Mouse (Mus musculus) heart, embryonic 12.5 days (tissue): ENCODE data around the gene Jmjd6. TPM values are rescaled to one million over a fixed set of nuclear protein-coding genes. Genes with fewer than 3 reads are reported as not detected.
A peak's percentile ranks its signal among the peaks of the same experiment; 100 is the strongest.

ENCODE experiments used
- ATAC-seq: fragments of 200-750 bp; cut with Nextera tagmentation; 2 replicates; pipeline ENCODE4 v1.8.0; 2017; ENCODE audit warnings: moderate TSS enrichment, moderate library complexity; ENCODE audit not compliant: insufficient number of reproducible peaks, low FRiP score
- H3K27ac ChIP-seq: fragments of 300-500 bp; sonication (generic); 2 replicates; pipeline ENCODE4 v1.5.1; 2016; ENCODE audit warnings: mild to moderate bottlenecking, moderate library complexity; ENCODE audit not compliant: poor library complexity, severe bottlenecking
- H3K27me3 ChIP-seq: fragments of 300-500 bp; sonication (generic); replicated peaks from 2 replicates; pipeline ENCODE4 v1.6.1; 2016; ENCODE audit warnings: mild to moderate bottlenecking, moderate library complexity
- H3K36me3 ChIP-seq: fragments of 300-500 bp; sonication (generic); 2 replicates; pipeline ENCODE4 v1.6.1; 2016; ENCODE audit warnings: mild to moderate bottlenecking, moderate library complexity
- H3K4me1 ChIP-seq: fragments of 300-500 bp; sonication (generic); replicated peaks from 2 replicates; pipeline ENCODE4 v1.6.1; 2016; ENCODE audit warnings: mild to moderate bottlenecking
- H3K4me2 ChIP-seq: fragments of 300-500 bp; sonication (generic); 2 replicates; pipeline ENCODE4 v1.6.1; 2016; ENCODE audit warnings: mild to moderate bottlenecking, moderate library complexity
- H3K4me3 ChIP-seq: fragments of 300-500 bp; sonication (generic); 2 replicates; pipeline ENCODE4 v1.5.1; 2016; ENCODE audit warnings: mild to moderate bottlenecking
- H3K9ac ChIP-seq: fragments of 300-500 bp; sonication (generic); 2 replicates; pipeline ENCODE4 v1.6.1; 2016; ENCODE audit warnings: mild to moderate bottlenecking, moderate library complexity
- H3K9me3 ChIP-seq: fragments of 300-500 bp; sonication (generic); replicated peaks from 2 replicates; pipeline ENCODE4 v1.6.1; 2016; ENCODE audit warnings: mild to moderate bottlenecking, moderate library complexity
- WGBS: fragments of 180-500 bp; shearing (Covaris S2); methylation state at CpG from one replicate; pipeline ENCODE4 v1.1.7; 2016; 5-methylcytosine and 5-hydroxymethylcytosine counted together
- polyA plus RNA-seq: library from polyadenylated mRNA; unstranded; fragments of >200 nt; fragmentation: Nextera tagmentation; extraction: Ambion mirVana; gene quantifications from 2 replicates; pipeline ENCODE4 v1.2.1, GENCODE M21; 2016

Gene Jmjd6
- polyA plus RNA-seq, 1 experiment from 2014 or later: 76.9 TPM

DNA sequence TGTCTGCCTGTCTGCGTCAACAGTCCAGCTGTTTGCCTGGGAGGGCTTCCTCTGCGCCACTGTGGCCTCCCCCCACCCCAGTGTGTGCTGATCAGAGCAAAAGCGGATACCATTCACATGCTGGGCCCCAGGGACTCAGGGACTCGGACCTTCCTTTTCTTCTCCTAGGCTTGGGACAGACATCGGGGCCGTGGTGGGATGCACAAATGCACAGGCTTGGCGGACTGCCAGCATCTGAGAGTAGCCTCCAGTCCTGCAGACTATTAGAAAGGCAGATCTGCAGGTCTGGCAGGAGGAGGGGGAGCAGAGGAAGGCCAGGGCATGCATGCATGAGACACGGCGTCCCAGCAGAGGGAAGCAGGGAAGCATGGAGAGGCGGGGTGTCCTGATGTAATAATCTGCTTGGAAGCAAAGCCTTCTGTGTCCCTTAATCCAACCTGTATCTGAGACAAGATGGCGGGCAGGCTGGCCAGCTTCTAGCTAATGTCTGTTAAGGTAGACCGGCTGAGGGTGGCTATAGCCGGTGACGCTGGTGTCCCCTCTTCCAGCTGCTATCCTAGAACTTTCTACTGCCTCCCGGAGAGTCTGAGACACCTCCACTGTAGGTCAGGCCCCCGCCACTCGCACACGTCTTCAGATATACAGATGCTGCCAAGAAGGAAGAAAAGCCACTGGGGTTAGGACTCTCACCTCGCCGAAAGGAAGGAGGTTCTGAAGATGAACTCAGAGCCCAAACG lies 30.3 kb downstream of the Jmjd6 start:
- no peaks in the 10 kb centered on the region for H3K9me3 ChIP-seq
- H3K4me2 ChIP-seq: peak overlapping the region; percentile 11; the same call in 1 of the 2 replicates
- H3K4me1 ChIP-seq: peaks cover 64% of the 10 kb centered on the region
- peak; percentile 29; the same call in 1 of the 2 replicates for ATAC-seq
- peaks cover 10% of the 10 kb centered on the region for H3K27me3 ChIP-seq
- H3K9ac ChIP-seq: peak overlapping the region; percentile 57
- 0 out of 2 replicates have a peak, but pooled peaks cover 3% of the 10 kb centered on the region for H3K36me3 ChIP-seq
- 46% methylated on average over 21 of the region's 21 CpGs for WGBS
- H3K4me3 ChIP-seq: no peak overlapping the region
- peak overlapping the region; percentile 78 for H3K27ac ChIP-seq

DNA sequence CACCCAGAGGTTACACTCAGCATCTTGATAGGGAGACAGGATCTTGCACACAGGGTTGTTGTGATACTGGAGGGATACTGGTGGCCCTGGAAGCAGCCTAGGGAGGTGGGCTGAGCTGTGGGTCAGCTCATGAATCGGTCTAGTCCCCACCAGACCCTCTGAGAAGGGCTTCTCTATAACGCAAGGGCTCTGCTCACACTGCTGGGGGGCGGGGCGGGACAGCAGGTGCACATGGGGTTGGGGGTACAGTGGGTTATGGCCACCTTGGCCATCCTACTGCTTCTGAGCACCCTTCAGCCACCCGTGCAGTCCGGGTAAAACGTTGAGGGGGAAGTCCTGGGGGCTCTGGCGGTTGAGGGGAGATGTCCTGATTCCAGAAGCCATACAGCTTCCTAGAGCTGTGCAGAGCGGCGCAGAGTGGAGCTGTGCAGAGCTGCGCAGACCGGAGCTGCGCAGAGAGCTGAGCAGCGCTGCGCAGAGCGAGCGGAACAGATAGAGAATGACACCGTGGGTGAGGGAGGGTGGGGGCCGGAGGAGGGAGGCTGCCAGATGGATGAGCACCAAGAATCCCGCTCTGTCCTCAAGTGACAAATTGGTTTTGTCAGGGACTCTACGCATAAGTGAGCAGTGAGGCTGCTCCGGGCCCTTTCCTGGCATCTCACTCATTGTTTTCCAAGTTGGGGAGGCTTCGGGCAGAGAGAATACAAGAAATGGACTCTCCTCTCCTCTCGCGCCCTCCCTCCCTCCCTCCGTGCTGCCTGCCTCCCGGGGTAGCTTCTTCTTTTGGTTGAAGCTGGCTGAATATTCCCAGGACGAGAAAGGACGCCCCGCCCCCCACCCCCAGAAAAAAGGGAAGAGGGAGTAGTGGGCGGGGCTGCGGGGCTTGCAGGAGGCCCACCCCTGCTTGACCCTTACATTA lies 32.0 kb downstream of the Jmjd6 start:
- Histone ChIP-seq H3K4me1 (peaks cover 54% of the 10 kb centered on the region), H3K9me3 (no peaks in the 10 kb centered on the region), H3K9ac (peak overlapping the region; percentile 67), H3K4me2 (peak overlapping the region; percentile 82), H3K4me3 (peak overlapping the region; percentile 45), H3K27me3 (peaks cover 10% of the 10 kb centered on the region), H3K27ac (peak overlapping the region; percentile 61), H3K36me3 (0 out of 2 replicates have a peak, but pooled peaks cover 3% of the 10 kb centered on the region)
- 19% methylated on average over 30 of the region's 32 CpGs for WGBS
- peak; percentile 68 for ATAC-seq

DNA sequence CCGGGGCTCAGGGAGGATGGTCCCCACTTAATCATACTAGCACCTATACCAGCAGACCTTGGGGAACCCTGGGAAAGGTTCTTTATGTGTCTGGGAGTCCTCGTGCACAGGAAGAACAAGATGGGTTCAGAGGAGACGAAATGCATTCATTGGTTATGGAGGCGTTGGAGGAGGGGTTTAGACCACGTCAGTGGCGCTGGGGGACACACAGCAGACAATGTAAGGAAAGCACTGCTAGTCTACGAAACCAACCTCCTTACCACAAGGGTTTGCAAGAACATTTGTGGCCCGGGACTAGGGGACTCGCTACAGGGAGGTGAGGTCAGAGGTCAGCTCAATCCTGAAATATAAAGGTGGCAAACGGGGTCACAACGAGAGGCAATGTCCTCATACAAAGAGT lies 32.7 kb downstream of the Jmjd6 start:
- Histone ChIP-seq H3K4me2 (no peak overlapping the region), H3K4me1 (peaks cover 48% of the 10 kb centered on the region), H3K4me3 (no peak overlapping the region), H3K9ac (no peak overlapping the region), H3K27me3 (peaks cover 10% of the 10 kb centered on the region), H3K36me3 (0 out of 2 replicates have a peak, but pooled peaks cover 3% of the 10 kb centered on the region), H3K9me3 (no peaks in the 10 kb centered on the region), H3K27ac (no peak overlapping the region)
- ATAC-seq: no peak
- WGBS: 77% methylated on average over 11 of the region's 11 CpGs

DNA sequence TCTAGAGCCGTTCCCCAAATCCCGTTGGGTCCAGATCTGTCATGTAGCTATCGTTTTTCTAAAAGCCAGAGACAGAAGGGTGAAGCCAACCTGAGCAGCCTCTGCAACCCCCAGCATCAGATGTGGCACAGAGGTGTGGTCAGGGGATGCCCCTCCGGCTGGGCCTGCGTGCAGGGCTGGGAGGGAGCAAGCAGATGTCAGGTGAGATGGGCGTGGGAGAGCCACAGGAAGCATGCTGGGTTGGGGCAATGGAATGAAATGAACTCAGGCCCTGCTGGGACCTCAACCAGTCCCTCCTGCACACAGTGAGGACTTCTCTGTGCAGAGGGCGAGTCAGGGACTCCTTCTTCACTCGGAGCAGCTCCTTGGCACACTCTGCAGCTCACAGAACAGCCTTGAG lies 33.7 kb downstream of the Jmjd6 start:
- H3K27ac ChIP-seq: no peak overlapping the region
- H3K36me3 ChIP-seq: 0 out of 2 replicates have a peak, but pooled peaks cover 3% of the 10 kb centered on the region
- no peak for ATAC-seq
- no peak overlapping the region for H3K4me3 ChIP-seq
- peaks cover 40% of the 10 kb centered on the region for H3K4me1 ChIP-seq
- no peak overlapping the region for H3K4me2 ChIP-seq
- 72% methylated on average over 8 of the region's 8 CpGs for WGBS
- no peak overlapping the region for H3K9ac ChIP-seq
- no peaks in the 10 kb centered on the region for H3K9me3 ChIP-seq
- H3K27me3 ChIP-seq: peaks cover 10% of the 10 kb centered on the region

DNA sequence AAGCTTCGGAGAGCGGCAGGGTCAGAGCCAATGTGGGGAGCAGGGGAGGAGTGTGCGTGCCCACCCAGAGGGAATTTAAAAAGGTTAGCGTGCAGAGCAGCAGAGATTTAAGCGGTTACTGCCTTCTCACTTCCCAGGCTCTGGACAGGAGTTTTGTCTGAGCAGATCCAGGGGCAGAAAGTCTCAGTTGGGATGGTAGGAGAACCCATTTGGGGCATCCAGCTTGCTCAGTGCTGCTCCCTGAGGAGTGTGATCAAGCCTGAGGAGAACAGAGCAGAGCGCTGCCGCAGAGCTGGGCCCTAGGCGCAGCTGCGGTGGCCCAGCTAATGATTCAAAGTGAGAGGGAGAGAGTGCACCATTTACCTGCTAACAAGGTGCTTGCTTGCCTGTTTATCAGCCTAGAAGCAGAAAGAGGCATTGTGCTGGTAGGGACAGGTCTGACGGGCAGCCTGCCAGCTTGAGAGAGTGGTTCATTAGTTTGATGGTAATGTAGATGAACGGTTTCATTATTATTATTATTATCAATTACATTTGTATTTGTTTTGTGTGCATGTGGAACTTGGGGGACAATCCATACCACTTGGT lies 34.3 kb downstream of the Jmjd6 start:
- H3K27ac ChIP-seq: no peak overlapping the region
- no peak overlapping the region for H3K9ac ChIP-seq
- H3K36me3 ChIP-seq: peaks cover 3% of the 10 kb centered on the region; the same call in 1 of the 2 replicates
- WGBS: 71% methylated on average over 11 of the region's 11 CpGs
- H3K9me3 ChIP-seq: no peaks in the 10 kb centered on the region
- ATAC-seq: no peak
- no peak overlapping the region for H3K4me2 ChIP-seq
- H3K4me1 ChIP-seq: peaks cover 33% of the 10 kb centered on the region
- no peak overlapping the region for H3K4me3 ChIP-seq
- peaks cover 10% of the 10 kb centered on the region for H3K27me3 ChIP-seq

DNA sequence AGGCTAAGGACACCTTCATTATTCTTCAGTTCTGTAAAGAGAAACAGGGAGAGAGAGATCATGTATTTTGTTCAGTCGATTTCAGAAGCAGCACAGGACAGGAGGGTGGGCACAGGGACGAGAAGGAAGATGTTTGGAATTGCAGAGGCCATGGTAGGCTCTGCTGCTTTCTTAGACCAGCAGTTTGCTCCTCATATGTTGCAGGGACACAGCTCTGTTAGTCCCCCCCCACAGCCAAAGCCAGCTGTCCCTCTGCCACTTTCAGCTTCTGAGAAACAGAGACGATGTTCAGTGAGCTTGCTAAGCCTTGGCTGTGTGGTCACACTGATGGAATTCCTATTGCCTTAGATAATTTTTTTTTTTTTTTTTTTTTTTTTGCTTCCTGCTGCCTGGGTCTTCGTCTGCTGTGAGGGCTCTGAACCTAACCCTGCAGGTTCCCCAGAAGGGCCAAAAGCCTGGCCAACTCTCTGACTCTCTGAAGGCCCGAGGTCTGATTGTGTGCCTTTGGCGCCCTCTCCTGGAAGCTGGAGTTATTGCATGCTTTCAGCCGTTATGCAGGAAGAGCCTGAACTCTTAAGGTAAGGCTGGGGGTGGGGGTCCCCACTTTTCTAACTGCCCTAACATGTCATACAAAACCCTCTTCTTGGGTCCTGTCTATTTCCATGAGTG lies 35.2 kb downstream of the Jmjd6 start:
- Histone ChIP-seq H3K36me3 (peaks cover 3% of the 10 kb centered on the region; the same call in 1 of the 2 replicates), H3K9ac (no peak overlapping the region), H3K27ac (peak overlapping the region; percentile 70), H3K27me3 (peaks cover 10% of the 10 kb centered on the region), H3K4me3 (no peak overlapping the region), H3K4me2 (no peak overlapping the region), H3K9me3 (no peaks in the 10 kb centered on the region), H3K4me1 (peaks cover 25% of the 10 kb centered on the region)
- no peak for ATAC-seq
- 17% methylated on average over 7 of the region's 7 CpGs for WGBS

DNA sequence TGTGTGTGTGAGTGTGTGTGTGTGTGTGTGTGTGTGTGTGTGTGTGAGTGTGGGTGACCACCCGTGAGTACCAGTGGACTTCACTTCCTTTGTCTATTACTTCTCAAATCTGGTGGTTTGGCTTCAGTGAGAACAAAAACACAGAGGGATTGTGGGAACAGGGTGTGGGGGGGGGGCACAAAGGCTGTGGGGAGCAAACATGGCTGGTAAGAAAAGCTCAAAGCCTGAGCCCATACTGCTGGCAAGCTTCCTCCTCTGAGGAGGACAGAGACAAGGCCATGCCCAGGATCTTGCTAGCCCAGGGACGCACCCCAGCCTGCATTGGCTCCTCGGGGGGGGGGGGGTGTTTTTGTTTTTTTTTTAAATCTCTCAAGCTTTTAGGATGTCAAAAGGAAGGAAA lies 35.7 kb downstream of the Jmjd6 start:
- H3K27ac ChIP-seq: peak overlapping the region; percentile 70
- peaks cover 10% of the 10 kb centered on the region for H3K27me3 ChIP-seq
- WGBS: 85% methylated on average over 3 of the region's 3 CpGs
- no peaks in the 10 kb centered on the region for H3K9me3 ChIP-seq
- peaks cover 3% of the 10 kb centered on the region; the same call in 1 of the 2 replicates for H3K36me3 ChIP-seq
- H3K4me3 ChIP-seq: no peak overlapping the region
- peaks cover 20% of the 10 kb centered on the region for H3K4me1 ChIP-seq
- H3K4me2 ChIP-seq: no peak overlapping the region
- H3K9ac ChIP-seq: no peak overlapping the region
- ATAC-seq: no peak

DNA sequence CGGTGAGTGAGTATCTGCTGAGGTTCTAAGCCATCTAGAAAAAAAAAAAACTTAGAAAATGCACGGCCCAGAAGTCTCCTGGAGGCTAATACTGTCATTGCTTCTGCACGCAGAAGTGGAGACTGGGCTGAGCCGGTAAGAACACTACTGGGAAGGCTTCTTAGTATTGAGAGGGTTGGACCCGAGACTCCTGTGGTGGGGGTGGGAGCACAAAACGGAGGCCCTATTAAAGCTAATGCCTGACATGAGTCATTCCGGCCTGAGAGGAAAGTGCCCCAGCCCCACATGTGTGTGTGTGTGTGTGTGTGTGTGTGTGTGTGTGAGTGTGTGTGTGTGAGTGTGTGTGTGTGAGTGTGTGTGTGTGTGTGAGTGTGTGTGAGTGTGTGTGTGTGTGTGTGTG lies 36.1 kb downstream of the Jmjd6 start:
- no peak overlapping the region for H3K9ac ChIP-seq
- ATAC-seq: 0 out of 2 replicates have a peak, but pooled peaks have one; percentile 14
- H3K4me1 ChIP-seq: peaks cover 16% of the 10 kb centered on the region
- WGBS: 51% methylated on average over 7 of the region's 7 CpGs
- H3K4me3 ChIP-seq: no peak overlapping the region
- peak overlapping the region; percentile 70 for H3K27ac ChIP-seq
- peaks cover 3% of the 10 kb centered on the region; the same call in 1 of the 2 replicates for H3K36me3 ChIP-seq
- no peaks in the 10 kb centered on the region for H3K9me3 ChIP-seq
- H3K27me3 ChIP-seq: peaks cover 10% of the 10 kb centered on the region
- no peak overlapping the region for H3K4me2 ChIP-seq

DNA sequence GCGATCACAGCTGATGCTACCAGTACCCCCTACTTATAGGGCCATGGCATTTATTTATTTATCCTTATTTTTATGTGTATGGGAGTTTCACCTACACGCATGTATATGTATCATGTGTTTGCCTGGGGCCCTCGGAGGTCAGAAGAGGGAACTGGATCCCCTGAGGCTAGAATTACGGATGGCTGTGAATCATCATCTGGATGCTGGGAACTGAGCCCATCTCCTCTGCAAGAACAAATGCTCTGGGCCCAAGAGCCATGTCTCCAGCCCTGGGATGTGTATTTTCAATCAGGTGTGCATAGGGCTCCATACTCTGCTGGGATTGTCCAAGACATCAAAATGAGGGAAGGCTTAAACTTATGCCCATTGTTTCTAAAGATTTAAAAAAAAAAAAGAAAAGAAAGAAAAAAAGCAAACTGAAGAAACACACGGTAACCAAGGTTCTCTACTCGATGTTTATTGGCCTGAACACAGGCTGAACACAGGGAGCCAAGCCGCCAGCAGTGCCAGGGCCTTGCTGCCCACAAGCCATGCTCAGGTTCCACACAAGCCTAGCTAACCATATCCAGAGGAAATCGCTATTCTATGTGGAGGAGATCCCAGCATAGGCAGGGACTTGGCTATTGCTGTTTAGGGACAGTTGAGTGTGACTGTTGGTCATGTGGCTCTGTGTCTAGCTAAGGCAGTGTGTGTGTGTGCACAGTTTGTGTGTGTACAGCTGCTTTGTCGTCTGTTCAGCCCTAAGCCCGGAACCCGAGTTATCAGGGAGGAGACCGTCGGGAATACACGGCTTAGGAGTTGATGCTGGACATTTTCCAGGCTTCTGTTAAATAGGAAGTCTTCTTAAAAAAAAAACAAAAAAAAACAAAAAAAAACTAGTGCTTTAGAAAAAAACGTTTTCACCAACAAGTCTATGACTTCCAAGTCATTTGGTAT lies 36.8 kb downstream of the Jmjd6 start:
- Histone ChIP-seq H3K36me3 (peaks cover 3% of the 10 kb centered on the region; the same call in 1 of the 2 replicates), H3K27ac (peak overlapping the region; percentile 61), H3K4me1 (peaks cover 10% of the 10 kb centered on the region), H3K9ac (0 out of 2 replicates have a peak overlapping the region, but pooled peaks have one; percentile 31), H3K27me3 (peaks cover 10% of the 10 kb centered on the region), H3K9me3 (no peaks in the 10 kb centered on the region), H3K4me3 (no peak overlapping the region), H3K4me2 (no peak overlapping the region)
- WGBS: 57% methylated on average over 15 of the region's 15 CpGs
- no peak for ATAC-seq

DNA sequence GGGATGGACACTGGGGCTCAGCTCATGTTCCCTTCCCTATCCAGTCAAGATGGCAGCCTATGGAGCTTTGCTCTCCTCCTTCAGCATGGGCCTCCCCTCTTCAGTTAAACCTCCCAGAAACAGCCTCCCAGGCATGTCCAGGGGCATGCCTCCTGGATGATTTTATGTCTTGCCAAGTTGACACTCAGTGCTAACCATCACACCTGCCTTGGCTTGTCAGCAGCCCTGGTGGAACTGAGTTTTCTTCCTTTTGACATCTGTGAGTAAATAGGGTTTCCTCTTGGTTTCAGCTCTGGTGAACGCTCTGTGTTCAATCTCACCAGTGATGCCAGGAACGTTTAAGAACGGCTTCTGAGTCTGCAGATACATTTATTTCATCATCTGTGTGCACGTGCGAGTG lies 40.5 kb downstream of the Jmjd6 start:
- Histone ChIP-seq H3K4me1 (peaks cover 6% of the 10 kb centered on the region), H3K4me3 (no peak overlapping the region), H3K27me3 (no peaks in the 10 kb centered on the region), H3K4me2 (no peak overlapping the region), H3K27ac (no peak overlapping the region), H3K9me3 (no peaks in the 10 kb centered on the region), H3K9ac (no peak overlapping the region), H3K36me3 (no peaks in the 10 kb centered on the region; the same call in 1 of the 2 replicates)
- WGBS: 76% methylated on average over 5 of the region's 5 CpGs
- ATAC-seq: no peak
